Mouse (Mus musculus): ENCODE results near the gene 1700123O20Rik.

1700123O20Rik gene

DNA sequence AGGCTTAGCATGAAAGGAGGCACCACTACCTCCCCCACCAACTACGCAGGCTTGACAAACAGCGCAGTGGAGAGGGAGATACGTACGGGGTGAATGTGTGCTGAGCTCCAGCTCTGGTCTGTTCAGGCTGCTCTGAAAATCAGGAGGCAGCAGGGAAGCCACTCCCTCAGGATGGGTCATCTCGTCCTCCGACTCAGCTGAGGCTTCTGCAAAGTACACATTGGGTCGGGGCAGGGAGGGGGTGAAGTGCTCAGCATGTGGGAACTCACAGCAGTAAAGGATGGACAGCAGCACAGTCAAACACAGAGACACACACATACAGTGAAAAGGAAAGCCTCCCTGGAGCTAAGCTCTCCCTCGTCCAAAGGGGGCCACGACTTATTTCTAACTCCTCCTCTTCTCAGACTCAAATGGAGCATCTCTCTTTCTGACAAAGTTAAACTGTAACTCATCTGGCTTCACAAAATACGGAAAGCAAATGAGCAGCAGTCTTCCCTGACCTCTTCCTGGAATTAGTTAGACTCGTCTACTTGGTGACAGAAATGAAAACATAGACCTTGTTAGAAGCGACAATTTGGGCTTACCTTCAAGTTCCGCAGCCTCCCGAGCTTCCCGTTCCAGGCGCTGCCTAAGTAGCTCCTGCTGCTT lies 7.2 kb upstream of the 1700123O20Rik start:
- no peak for DNase-seq

DNA sequence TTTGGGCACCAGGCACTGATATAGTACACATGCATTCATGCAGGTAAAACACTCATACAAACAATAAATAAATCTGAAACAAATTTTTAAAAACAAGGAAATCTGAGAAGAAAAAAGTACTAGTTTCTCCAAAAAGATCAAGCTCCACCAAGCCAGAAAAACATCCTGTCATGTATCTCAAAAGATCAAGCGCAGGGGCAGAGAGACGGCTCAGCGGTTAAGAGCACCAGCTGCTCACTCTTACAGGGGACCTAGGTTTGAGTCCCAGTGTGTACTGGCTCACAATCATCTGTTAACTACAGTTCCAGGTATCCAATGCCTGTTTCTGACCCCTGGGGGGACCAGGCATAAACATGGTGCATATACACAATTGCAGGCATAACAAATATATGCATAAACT lies 3.6 kb upstream of the 1700123O20Rik start:
- DNase-seq, result no peak

DNA sequence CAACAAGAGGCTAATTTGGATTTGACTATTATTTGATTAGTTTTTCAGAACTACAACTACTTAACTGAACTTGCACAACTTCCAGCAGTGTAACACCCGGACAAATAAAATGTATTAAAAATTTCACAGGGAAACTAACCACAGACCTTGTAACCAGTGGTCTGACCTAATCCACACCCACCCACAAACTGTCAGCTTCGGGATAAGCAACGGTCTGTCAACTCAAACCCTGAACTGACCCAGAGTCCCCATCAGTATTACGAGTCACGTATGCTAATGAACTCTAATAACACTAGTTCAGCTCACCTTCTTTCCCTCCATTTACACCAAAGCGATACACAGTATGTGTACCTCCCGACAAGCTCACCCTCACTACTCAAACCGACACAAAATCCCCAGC lies 545 bp upstream of the 1700123O20Rik start:
- no peak for DNase-seq

DNA sequence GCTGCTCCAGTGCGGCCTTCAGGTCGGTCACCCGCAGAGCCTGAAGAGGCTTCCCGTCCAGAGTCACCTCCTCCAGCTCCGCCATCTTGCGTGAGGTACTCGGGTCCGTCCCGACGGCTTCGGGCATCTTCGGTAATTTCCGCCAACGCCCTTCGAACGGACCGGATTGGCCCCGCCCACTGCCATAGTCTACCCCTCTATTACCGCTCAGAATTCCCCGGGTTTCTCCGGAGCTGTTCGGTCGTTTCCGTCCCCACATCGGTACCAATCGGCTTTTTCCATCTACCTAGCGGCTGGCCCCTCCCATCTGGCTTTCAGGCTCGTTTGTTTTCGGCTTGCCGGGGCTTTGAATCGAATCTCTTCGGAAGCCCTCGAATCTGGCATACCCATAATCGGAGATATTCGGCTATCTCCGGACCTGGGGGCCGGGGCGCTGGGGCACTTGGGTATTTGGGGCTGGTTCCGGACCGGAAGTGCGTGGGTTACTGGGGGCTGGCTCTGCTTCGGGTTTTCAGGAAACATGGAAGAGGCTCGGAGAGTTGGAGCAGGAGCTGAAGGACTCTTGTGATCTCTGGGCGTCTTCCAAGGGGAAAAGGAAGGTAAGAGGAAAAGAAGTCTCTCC lies 617 bp downstream of the 1700123O20Rik start, which contains the start of gene Acin1:
Gene Acin1 (minus strand): TSS at position 410 of the 622 bp plus-strand sequence.
- peak; percentile 100 for DNase-seq

DNA sequence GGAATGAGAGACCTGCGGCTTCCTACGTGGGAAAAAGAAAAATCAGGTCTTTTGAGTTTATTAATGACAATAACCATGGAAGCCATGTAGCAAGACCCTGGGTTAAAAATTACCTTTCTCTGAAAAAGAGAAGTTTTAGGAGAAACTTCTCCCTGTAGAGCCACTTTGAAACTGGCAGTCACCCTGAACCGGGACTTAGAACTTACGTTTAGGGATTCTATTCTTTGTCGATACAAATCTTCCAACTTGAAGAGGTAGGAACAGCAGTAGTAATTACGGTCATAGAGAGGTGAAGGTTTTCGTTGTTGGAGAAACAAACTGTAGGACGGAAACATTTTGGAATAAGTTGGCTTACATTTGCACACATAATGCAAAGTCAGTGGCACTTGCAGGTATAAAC lies 1.2 kb downstream of the 1700123O20Rik start:
- DNase-seq, result no peak

DNA sequence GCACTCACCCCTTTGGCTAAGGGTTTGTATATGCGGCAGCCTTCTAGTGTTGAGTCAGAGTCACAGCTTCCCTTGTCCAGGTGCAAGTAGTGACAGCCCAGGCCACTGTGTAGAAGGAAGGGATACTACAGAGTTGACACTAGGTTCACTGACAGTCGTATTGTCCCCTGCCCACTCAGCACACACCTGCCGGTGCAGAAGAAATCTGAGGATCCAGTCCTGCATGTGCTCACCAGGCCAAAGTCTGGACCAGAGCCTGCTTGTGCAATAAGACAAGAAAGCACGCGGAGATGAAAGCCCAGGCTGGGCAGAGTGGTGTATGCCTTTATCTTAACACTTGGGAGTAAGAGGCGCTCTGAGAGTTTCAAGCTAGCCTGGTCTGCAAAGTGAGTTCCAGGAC lies 9.0 kb downstream of the 1700123O20Rik start:
- no peak for DNase-seq

DNA sequence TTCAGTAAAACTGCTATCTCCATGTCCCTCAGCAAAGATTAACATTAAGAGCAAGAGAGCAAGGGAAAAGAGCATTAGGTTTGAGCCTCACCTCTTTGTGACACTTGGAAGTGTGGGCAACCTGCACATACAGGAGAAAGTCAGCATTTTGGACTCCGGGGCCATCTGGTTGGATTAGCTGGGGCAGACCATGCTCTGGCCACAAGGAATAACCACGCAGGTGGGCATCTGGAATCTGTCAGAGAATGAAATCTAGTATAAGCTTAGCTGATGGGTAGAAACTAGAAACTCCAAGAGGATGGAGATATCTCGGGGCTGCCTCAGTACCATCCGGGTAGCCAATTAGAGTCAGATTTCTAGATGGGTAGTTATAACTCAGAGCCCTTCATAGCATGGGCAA lies 10.7 kb downstream of the 1700123O20Rik start:
- no peak for DNase-seq

DNA sequence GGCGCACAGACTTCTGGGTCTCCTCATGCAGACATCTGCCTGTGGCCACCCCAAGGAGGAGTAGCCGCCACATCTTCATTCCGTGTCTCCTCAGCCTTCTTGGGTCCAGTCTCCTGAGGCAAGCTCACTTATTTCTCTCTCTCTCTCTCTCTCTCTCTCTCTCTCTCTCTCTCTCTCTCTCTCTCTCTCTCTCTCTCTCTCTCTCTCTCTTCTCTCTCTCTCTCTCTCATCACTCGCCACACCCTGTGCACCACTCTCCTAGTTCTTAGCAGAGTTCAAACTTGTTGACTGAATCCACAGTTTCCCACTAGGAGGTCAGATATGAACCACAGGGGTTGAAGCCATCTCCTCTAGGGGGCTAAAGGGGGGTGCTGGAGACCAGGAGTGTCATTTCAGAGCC lies 12.7 kb downstream of the 1700123O20Rik start, which contains the start of gene Gm29776:
Gene Gm29776 (minus strand): TSS at position 101 of the 400 bp plus-strand sequence.
- DNase-seq, result no peak

DNA sequence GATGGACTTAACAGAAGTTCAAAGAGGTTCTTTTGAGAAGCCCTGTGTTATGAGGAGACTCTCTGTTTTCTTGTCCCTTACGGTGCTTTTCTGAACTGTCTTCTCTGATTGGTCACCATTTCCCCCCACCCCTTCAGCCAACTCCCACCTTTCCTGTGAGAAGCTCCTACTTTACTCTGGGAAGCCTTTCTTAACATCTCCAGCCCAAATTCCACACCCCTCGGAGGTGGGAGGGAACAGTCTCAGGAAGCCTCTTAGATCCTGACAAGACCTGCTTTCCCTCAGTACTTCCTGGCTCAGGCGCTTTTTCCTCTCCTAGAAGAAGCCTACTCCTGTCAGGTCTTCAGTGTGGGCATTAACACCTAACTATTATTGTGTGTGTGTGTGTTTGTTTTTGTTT lies 13.6 kb downstream of the 1700123O20Rik start:
- no peak for DNase-seq

DNA sequence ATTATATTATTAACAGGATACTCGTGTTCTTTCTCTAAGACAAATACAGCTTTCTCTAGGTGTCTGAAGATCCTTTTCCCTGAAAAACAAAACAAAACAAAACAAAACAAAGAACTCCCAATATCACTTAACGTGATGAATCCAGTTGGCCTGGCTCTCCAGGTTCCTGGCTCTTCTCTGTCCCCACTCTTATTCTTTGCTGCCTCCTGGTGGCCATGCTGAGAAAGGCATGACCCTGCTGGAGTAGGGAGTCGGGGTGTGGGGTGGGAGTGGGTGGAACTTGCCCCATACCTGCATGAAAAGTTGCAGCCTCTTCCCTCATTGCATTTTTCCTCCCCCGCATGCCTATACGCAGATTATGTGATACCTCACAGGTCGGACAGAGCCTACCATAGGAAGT lies 15.3 kb downstream of the 1700123O20Rik start:
- DNase-seq, result peak; percentile 95

DNA sequence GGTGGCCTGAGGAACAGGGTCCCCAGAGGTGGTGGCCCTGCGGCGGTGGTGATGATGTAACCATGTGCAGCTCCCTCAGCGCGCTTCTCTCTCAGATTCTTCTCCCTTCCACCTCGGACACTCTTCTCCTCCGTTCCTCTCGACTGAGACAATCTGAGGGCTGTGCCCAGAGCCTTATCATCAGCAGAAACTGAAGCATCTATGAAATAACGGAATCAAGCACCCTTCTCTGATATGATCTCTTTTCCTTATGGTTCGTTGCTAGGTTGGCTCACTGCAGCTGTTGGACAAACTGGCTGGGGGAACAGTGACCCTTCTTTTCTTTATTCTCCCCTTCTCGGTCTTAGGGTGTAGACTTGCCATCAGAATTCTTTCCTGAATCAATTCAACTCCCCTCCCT lies 17.2 kb downstream of the 1700123O20Rik start:
- DNase-seq, result no peak

DNA sequence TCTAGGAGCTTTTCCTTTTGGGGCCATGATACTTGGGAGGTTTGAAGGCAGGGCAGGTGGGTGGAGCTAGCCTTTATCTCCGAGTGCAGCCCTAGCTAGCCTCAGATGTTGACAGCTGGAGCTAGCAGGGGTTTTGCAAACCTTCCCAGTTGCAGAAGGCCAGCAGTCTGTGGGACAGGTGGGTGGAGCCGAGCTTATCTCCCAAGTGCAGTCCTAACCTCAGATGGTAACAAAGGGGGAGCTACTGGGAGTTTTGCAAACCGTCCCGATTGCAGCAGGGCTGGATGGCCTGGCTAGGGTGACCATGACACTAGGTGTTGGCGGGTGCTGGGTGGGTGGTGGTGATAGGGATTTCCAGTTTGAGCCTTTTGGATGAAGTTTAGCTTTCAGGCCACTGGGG lies 19.8 kb downstream of the 1700123O20Rik start:
- DNase-seq, result no peak

DNA sequence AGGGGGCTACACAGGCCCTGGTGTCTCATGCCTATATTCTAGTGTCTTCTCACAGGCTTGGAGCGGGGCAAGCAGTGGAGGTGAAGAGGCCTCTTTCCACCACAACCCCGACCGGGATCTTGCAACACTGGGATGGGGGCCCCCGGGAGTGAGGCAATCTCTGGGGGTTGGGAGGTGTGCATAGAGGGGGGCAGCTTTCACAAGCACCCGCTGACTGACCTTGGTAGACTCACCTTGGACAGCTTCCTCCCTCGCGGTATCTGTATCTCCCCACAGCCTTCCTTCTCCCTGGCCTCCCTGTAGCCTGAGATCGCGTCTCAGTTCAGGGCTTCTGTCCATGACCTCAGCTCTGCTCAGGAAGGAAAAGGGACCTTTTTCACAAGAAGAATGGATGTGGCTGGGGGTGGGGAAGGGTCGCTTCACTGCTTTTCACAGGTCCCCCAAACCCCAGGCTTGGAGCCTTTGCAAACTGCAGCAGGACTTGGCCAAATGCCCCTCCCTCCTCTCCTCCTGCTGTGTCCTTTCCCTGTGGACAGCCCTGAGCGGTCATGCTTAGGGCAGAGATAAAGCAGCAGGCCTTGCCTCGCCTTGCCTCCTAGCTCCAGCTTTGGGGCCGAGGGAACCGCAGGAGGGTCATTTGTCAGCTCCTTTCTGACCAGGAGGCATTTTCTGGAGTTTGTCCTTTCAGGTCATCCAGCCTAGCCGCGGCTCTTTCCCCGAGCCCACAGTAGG lies 20.7 kb downstream of the 1700123O20Rik start:
- DNase-seq, result no peak

DNA sequence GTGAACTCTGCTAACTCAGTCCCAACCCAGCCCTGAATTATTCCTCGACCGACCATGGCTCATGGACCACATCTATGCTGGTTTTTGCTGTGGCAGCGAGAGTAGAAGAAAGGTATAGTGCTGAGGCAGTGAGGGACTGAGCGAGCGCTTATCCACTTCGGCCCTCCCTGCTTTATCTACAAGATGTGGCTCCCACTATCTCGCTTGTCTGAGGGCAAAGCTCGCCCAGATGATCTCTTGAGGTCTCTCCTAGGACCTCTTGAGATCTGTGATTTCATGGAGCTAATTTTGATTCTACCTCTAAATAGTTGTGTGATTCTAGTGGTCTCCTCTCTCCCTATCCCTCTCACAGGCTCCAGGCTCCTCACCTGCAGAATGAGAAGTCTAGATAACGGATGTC lies 23.0 kb downstream of the 1700123O20Rik start:
- DNase-seq, result no peak

DNA sequence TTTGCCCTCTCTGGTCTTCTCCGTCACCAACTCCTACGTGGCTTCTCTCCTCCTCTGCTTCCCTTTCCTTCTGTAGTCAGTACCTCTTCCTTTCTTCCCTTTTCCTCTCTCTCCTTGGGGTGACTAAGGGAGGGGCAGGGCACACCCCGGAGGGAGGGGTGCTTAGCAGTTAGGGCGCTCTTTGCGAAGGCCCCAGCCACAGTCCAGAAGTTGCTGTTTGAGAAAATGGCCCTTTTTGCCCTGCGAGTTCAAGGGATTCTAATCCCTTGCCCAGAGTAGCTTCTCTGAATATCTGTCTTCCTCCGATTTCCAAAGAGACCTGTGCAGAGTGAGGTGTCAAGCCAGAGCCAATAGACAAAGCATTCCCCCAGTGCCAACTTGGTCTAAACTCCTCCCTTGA lies 26.1 kb downstream of the 1700123O20Rik start, which contains the start of gene Cebpe:
Gene Cebpe (minus strand): TSS at position 101 of the 400 bp plus-strand sequence.
- no peak for DNase-seq

DNA sequence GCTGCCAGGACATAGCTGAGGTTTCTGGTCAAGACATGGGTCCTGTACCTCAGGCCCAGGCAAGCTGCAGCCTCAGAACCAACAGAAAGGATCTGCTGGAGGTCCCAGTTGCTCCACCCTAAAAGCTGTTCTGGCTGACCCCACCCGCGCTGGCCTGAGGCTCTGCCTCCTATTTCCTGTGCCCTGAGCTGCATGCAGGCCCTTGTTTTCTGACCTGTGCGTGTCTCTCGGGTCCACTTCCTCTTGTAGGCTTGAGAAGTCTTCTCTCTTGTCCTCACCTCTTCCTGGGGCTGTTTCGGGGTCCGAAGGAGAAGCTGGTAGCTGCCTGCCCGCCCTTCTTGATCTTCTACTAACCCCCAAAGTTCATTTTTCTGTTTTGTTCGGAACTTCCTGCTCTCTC lies 26.8 kb downstream of the 1700123O20Rik start:
- no peak for DNase-seq

DNA sequence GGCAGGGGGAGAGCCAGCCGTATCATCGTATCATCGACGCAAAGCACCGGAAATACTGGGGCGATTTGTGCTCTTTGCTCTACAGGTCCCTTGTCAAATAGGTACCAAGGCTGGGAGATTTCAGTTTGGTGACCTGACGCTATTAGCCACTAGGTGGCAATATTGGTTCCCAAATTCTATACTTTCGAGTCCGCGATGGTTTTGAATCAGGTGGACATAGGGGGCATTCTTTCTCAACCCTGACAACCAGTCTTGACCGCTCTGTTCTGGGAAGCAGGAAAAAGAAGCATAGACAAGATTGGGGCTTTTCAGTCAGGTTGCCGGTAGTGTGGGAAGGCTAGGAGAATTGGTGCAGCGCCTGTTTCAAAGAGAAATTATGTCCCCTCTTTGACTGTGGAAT lies 28.1 kb downstream of the 1700123O20Rik start:
- peak; percentile 68 for DNase-seq

DNA sequence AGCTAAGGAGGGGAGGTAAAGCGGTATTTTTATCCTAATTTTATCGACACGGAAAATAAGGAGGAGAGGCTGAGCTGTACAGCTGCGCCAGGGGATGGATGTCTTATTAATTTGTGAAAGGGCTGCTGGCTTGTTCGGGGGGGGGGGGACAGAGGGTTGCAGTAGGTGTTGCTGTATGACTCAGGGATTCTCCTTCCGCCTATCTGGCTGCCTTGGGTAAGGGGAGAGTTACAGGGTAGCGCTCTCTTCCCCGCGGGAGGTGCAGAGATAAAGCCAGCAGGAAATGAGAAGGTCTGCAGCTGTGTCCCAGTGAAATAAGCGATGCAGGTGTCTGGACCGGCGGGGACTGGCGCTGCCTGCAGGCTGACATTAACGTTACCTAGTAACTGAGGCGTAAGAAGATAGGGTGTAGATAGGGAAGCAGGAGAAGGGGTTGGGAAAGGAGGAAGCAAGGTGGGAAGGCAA lies 28.6 kb downstream of the 1700123O20Rik start:
- DNase-seq, result peak; percentile 72

DNA sequence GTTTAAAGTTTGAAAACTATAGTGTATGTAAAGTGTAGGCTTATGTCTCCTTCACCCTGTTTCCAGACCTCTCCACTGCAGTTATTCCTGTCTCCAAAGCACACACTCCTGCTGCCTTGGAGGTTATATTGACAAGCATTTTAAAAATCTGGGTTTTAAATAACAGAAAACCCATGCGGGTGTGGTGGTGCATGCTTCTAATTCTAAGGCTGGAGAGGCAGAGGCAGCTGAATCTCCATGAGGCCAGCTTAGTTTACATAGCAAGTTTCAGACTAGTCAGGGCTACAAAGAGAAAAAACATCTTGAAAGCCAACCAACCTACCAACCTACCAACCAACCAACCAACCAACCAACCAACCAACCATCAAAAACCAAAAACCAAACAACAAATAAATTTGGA lies 29.4 kb downstream of the 1700123O20Rik start:
- no peak for DNase-seq

DNA sequence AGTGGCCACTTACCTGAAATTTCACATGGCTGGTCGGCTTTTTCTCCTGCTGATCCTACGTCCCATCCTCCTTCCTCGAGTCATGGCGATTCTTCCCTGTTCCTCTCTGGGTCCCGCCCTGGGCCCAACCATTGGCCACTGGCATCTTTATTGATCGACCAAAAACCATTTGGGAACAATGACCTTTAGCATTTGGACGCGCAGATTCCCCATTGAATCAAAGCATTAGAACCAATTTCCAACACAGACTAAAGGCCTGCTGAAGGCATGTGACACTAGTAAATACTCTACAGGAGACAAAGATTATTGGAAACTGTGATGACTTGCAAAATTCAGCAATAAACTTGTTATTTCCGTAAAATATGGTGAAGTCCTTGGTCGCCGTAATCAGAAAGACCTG lies 34.0 kb downstream of the 1700123O20Rik start:
- DNase-seq, result no peak

DNA sequence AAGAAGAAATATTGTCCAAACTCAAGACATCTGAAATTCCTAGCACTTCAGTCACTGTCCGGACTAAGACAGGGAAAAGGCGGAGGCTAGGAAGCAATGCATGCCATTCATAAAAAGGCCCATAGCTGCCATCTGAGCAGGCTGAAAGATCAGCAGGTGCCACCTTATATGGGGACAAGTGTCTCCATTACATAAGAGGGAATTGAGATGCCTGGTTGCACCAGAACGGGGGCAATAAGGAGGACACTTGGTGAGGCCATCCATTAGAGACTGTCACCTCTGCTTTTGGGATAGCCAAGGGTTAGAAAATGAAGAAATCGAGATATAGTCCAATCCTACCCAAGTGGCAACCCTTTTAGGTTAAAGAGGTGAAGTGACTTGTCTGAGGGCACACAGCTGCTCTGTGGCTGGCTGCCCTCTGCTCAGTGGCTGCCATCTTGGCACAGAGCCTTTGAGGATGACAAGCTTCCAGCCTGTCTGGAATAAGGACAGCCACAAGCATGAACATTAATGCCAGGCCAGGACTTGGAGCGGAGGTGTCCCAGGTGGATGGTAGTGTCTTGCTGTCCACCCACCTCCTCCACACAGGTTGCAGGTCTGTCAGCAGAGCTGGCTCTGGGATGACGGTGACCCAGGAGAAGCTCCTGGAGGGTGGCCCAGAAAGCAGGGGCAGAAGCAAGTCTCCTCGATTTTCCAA lies 34.8 kb downstream of the 1700123O20Rik start:
- DNase-seq, result no peak

DNA sequence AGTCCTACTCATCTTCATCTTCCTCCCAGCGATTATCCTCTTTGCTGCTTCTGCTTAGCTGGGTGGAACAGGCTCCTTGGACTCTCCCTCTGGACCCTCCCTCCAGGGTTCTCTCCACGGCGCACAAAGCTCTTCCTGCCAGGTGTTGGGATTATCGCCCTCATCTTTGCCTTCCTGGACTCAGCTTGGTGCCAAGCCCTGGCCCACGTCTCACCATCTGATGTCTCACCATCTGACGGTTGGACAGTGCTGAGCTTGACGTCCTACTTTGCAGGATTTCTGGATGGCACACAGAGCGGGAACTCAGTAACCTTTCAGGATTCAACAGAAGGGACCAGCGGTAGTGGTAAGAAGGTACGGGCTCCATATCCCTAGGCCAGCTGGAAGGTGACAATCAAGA lies 35.7 kb downstream of the 1700123O20Rik start:
- no peak for DNase-seq

DNA sequence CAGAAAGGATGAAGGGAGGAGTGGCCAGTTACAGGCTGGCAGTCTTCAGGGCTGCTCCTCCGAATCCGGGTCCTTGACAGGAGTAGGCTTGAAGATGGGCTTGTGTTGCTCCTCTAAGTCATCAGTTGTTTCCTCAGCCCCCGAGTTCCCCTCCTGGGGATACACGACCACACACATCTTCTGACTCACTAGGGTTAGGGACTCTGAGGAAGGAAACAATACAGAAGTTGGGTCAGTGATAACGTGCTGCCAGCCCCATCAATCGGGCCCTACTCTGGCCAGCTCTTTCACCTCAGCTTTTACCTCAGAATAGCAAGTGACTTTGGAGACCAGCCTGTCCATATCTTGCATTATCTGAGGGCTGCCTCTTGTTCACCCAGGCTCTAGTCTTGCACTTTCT lies 38.0 kb downstream of the 1700123O20Rik start:
- no peak for DNase-seq

All from thymus, postnatal 4 days (tissue).